Mouse (Mus musculus) urinary bladder, postnatal 4 days (tissue): ENCODE data around the gene Trim59.
A peak's percentile ranks its signal among the peaks of the same experiment; 100 is the strongest.

Experiments
- DNase-seq, 2 experiments: peaks; one replicate each; pipeline ENCODE4 v3.0.0; 2021 to 2022; ENCODE audit warnings: low spot score in 2 of 2

The Trim59 gene

GRCm38 (mm10) chr3:69005338-69006245, 39.0 kb downstream of the Trim59 start:
- DNase-seq, result peak; percentile 40 to 65

DNA sequence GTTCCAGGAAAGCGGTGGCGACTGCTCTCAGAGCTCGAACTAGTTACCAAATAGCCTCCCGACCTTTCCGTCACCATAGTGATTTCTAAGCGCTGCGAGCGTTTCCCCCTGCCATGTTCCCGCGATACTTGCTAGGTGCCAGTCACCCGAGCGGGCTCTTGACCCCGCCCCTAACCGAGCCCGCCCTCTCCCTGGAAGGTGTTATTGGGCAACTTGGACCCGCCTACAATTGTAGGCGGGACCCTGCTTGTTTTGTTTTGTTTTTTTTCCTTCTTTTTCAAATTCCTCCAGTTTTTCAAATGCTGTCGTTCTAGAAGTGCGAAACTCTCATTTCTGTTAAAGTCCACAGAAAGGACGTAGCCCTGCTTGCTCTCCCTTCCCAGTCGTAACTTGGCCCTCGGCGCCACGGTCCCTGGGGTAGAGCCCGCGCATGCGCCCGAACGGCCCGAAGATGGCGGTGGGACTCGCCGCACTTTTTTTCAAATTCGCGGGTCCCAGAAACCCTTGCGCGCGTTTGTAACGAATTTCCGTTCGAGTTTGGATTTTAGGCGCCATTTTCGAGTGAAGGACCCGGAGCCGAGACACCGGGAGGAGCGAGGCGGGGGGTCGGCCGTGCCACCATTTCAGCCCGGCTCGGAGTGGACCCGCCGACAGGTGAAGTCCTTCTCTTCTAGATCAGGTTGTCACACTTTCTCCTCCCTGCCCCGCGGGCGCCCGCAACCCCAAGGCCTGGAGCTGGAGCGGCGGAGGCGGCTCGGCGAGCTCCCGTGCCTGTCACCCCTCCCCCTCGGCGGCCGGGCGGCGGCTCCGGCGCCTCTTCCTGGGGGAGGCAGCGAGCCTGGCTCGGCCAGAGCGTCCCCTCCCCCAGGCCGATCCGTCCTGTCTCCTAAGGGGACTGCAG, 39.9 kb downstream of the Trim59 start, which contains the start of the genes Ift80 and Smc4:
Gene Ift80 (minus strand): TSS at position 134 of the 901 bp plus-strand sequence.
Gene Smc4 (plus strand): TSS at position 302 of the 901 bp plus-strand sequence.
- peak; percentile 91 to 95 for DNase-seq

DNA sequence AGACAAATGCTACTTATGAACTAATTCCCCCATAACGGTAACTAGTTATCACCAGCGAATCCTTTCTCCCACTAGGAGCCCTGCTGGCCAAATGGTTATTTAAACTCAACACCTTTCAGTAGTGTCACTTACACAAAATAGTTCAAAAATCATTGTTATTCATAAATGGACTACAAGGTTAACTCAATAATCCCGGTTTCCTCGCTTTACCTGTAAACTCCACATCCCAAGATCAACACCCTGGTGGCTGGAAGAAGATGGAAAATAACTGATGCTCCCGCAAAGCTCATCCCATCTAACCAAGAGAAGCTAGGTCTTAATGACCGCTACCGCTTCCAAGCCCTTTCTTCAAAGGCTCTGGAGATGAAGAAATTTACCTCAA, 40.5 kb downstream of the Trim59 start:
- no peak for DNase-seq

GRCm38 (mm10) chr3:69002781-69003180, 41.8 kb downstream of the Trim59 start:
- no peak for DNase-seq

DNA sequence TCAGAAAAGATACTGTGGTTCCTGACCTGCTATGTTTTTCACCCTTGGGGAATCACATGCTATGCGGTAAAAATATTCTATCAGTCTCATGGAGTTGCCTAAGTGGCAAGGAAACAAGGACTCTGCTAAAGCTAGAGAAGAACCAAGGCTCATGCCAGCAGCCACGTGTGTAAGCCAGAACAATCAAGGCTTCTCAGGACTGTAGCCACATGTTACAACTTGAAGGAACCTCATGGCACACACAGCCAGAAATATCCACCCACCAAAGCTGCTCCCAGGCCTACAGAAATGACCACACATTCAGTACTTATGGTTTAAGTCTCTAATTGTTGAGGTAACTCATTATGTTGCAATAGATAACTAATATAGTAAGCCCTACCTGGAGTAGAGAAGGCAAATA, 58.0 kb downstream of the Trim59 start:
- DNase-seq, result no peak
